Mouse (Mus musculus) testis, adult 2 months (tissue): ENCODE results near the gene Gm12216.

Source experiments
- CTCF ChIP-seq: fragments of 200-500 bp; IDR thresholded peaks from 2 replicates; pipeline ENCODE4 v1.5.1; 2012; ENCODE audit warnings: low read depth, mild to moderate bottlenecking, inconsistent platforms, low read length, moderate library complexity; ENCODE audit not compliant: control insufficient read depth, insufficient read depth, insufficient replicate concordance
- POLR2A ChIP-seq: fragments of 200-500 bp; IDR thresholded peaks from 2 replicates; pipeline ENCODE4 v1.6.1; 2012; ENCODE audit warnings: low read depth, mild to moderate bottlenecking, inconsistent platforms, low read length, moderate library complexity; ENCODE audit not compliant: control insufficient read depth

GRCm38 (mm10) chr11:53745260-53745659, 113.8 kb downstream of the Gm12216 start:
- no peak for TF ChIP-seq POLR2A
- no peak for TF ChIP-seq CTCF
